Mouse (Mus musculus) limb, embryonic 11.5 days (tissue): ENCODE results near the gene Tbx10. TPM values are rescaled to one million over a fixed set of nuclear protein-coding genes. Genes with fewer than 3 reads are reported as not detected.
A peak's percentile ranks its signal among the peaks of the same experiment; 100 is the strongest.
"Not testable (repeated sequence)": the region's sequence is repeated elsewhere in the genome, so short reads cannot be mapped to it uniquely, and the experiment has no call there.

ENCODE experiments used
- ATAC-seq: fragments of 200-750 bp; cut with Nextera tagmentation; 2 replicates; pipeline ENCODE4 v1.8.0; 2017; ENCODE audit warnings: low read depth; ENCODE audit not compliant: insufficient number of reproducible peaks, low FRiP score, low TSS enrichment
- DNase-seq: peaks from one replicate; pipeline ENCODE4 v3.0.0-alpha.2; 2015; ENCODE audit warnings: low spot score
- H3K27ac ChIP-seq: fragments of 300-500 bp; sonication (generic); replicated peaks from 2 replicates; pipeline ENCODE4 v1.5.1; 2014; ENCODE audit warnings: low read depth, mild to moderate bottlenecking, low read length
- H3K27me3 ChIP-seq: fragments of 300-500 bp; sonication (generic); 2 replicates; pipeline ENCODE4 v1.6.1; 2014; ENCODE audit warnings: mild to moderate bottlenecking, low read length, mixed read lengths; ENCODE audit not compliant: control insufficient read depth, insufficient read depth
- H3K36me3 ChIP-seq: fragments of 300-500 bp; sonication (generic); 2 replicates; pipeline ENCODE4 v1.6.1; 2014; ENCODE audit warnings: mild to moderate bottlenecking, low read length, moderate library complexity, mixed read lengths; ENCODE audit not compliant: control insufficient read depth, insufficient read depth
- H3K4me1 ChIP-seq: fragments of 300-500 bp; sonication (generic); 2 replicates; pipeline ENCODE4 v1.6.1; 2014; ENCODE audit warnings: low read length, mixed read lengths; ENCODE audit not compliant: control insufficient read depth, insufficient read depth
- H3K4me2 ChIP-seq: fragments of 300-500 bp; sonication (generic); 2 replicates; pipeline ENCODE4 v1.6.1; 2014; ENCODE audit warnings: low read depth, mild to moderate bottlenecking, moderate library complexity; ENCODE audit not compliant: severe bottlenecking
- H3K4me3 ChIP-seq: fragments of 300-500 bp; sonication (generic); 2 replicates; pipeline ENCODE4 v1.5.1; 2014; ENCODE audit warnings: low read depth, low read length
- H3K9ac ChIP-seq: fragments of 300-500 bp; sonication (generic); 2 replicates; pipeline ENCODE4 v1.6.1; 2014; ENCODE audit warnings: mild to moderate bottlenecking, low read length
- H3K9me3 ChIP-seq: fragments of 300-500 bp; sonication (generic); 2 replicates; pipeline ENCODE4 v1.6.1; 2016; ENCODE audit warnings: low read length; ENCODE audit not compliant: control insufficient read depth
- WGBS: fragments of 180-500 bp; shearing (Covaris S2); extraction: QIAGEN DNeasy Blood & Tissue Kit; methylation state at CpG from one replicate; pipeline ENCODE4 v1.1.7; 2014; 5-methylcytosine and 5-hydroxymethylcytosine counted together
- polyA plus RNA-seq: library from polyadenylated mRNA; unstranded; fragments of >200 nt; fragmentation: Nextera tagmentation; extraction: Ambion mirVana; gene quantifications from 2 replicates; pipeline ENCODE4 v1.2.1, GENCODE M21; 2014

Tbx10 gene
- polyA plus RNA-seq, 1 experiment from 2014 or later: 0.08 TPM

- H3K4me1 ChIP-seq: no peaks in the 10 kb centered on the region
- 74% methylated on average over 14 of the region's 14 CpGs for WGBS
- H3K36me3 ChIP-seq: no peaks in the 10 kb centered on the region
- ATAC-seq (no peak), DNase-seq (no peak)
- no peak overlapping the region for H3K4me3 ChIP-seq
- no peaks in the 10 kb centered on the region for H3K27me3 ChIP-seq
- no peak overlapping the region for H3K9ac ChIP-seq
- no peak overlapping the region for H3K4me2 ChIP-seq
- no peaks in the 10 kb centered on the region; the same call in 1 of the 2 replicates for H3K9me3 ChIP-seq
- no peak overlapping the region for H3K27ac ChIP-seq
Observed at GRCm38 (mm10) chr19:4042124-4042523, 49.6 kb downstream of the Tbx10 start.

GRCm38 (mm10) chr19:4044109-4044508 is 51.6 kb downstream of the Tbx10 start:
- H3K4me3 ChIP-seq, H3K36me3 ChIP-seq, H3K9me3 ChIP-seq, H3K27me3 ChIP-seq, ATAC-seq, H3K4me1 ChIP-seq, H3K9ac ChIP-seq, H3K4me2 ChIP-seq, H3K27ac ChIP-seq, DNase-seq: not testable (repeated sequence)
- WGBS: 91% methylated on average over 5 of the region's 5 CpGs

DNA sequence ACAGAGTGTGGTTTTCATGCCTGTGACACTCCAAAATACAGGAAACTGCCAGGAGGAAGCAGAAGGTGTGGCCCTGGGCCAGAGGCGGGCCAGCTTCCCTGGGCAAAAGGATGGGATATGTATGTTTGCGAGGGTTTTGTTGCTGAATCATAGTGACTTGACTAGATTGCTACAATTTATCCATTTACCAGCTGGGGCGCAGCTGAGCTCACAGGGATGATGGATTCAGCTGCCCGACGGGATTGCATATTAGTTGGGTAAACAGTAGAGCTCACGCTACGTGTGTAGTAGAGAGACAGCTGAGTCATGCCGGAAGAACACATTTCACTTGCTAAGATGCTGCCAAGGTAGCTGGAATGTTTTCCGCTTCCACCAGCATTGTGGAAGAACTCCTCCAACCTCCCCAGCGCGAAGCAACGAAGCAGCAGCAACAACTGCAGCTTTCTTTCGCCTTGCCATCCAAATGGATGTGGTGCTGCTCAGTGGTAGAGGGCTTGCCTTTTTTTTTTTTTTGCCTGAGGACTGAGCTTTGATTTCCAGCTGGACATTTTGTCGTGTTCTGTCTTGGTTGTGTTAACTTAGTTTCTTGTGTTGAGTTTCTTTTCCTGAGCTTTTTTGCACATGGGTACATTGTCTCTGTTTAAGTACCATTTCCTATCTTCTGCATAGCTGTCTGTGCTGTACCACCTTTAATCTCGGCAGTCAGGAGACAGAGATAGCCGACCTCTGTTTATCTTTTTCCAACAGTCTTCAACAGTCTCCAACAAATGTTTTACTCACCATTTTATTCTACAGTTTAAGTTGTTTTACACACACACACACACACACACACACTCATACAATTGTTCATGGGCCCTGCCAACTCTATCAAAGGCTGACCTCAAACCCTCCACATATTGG is 53.7 kb downstream of the Tbx10 start, which contains the start of gene Gstp2:
Gene Gstp2, minus strand, starts transcription at position 58 of the 900 bp plus-strand sequence.
- DNase-seq (peak; percentile 38), ATAC-seq (no peak)
- Histone ChIP-seq H3K4me2 (no peak within 1 kb of the TSS), H3K27me3 (no peaks in the 10 kb centered on the region), H3K4me1 (no peaks in the 10 kb centered on the region), H3K4me3 (no peak within 1 kb of the TSS), H3K9ac (no peak within 1 kb of the TSS), H3K27ac (no peak within 1 kb of the TSS), H3K36me3 (no peaks in the 10 kb centered on the region), H3K9me3 (no peaks in the 10 kb centered on the region; the same call in 1 of the 2 replicates)
- WGBS: 64% methylated on average over 16 of the region's 16 CpGs

GRCm38 (mm10) chr19:4046866-4047254 is 54.3 kb downstream of the Tbx10 start:
- WGBS: 80% methylated on average over 8 of the region's 8 CpGs
- Histone ChIP-seq H3K27ac (no peak overlapping the region), H3K4me3 (no peak overlapping the region), H3K4me2 (no peak overlapping the region), H3K4me1 (no peaks in the 10 kb centered on the region), H3K9me3 (no peaks in the 10 kb centered on the region; the same call in 1 of the 2 replicates), H3K27me3 (no peaks in the 10 kb centered on the region), H3K9ac (no peak overlapping the region), H3K36me3 (no peaks in the 10 kb centered on the region)
- no peak for DNase-seq
- ATAC-seq: no peak

GRCm38 (mm10) chr19:4047859-4048258 is 55.3 kb downstream of the Tbx10 start:
- ATAC-seq: no peak
- no peak overlapping the region for H3K9ac ChIP-seq
- DNase-seq: peak; percentile 90

GRCm38 (mm10) chr19:4049069-4049468 is 56.5 kb downstream of the Tbx10 start:
- H3K36me3 ChIP-seq, H3K4me1 ChIP-seq, DNase-seq, ATAC-seq, H3K9me3 ChIP-seq, H3K4me2 ChIP-seq, H3K27me3 ChIP-seq, H3K27ac ChIP-seq, H3K9ac ChIP-seq, H3K4me3 ChIP-seq: not testable (repeated sequence)
- 82% methylated on average over 5 of the region's 5 CpGs for WGBS

More at GRCm38 (mm10) chr19:4047859-4048258, 55.3 kb downstream of the Tbx10 start:
- Histone ChIP-seq H3K36me3 (no peaks in the 10 kb centered on the region), H3K4me1 (no peaks in the 10 kb centered on the region), H3K27me3 (no peaks in the 10 kb centered on the region), H3K27ac (no peak overlapping the region), H3K4me2 (no peak overlapping the region), H3K4me3 (no peak overlapping the region), H3K9me3 (no peaks in the 10 kb centered on the region; the same call in 1 of the 2 replicates)
- WGBS: 18% methylated on average over 4 of the region's 4 CpGs

Other genes with a start within 250 kb of the Tbx10 start
- gene Kmt5b, start 225.3 kb upstream of the Tbx10 start, polyA plus RNA-seq: 25.3 and 30.6 TPM in 2 replicates
- gene Chka, start 141.0 kb upstream of the Tbx10 start, polyA plus RNA-seq: 47.3 and 47.7 TPM in 2 replicates
- 27.3 and 28.8 TPM in 2 replicates for gene Tcirg1, start 85.6 kb upstream of the Tbx10 start, polyA plus RNA-seq
- 259 and 263 TPM in 2 replicates for gene Ndufs8, start 80.0 kb upstream of the Tbx10 start, polyA plus RNA-seq
- gene Aldh3b1, start 62.9 kb upstream of the Tbx10 start, polyA plus RNA-seq: 0.47 and 0.67 TPM in 2 replicates
- 6.0 and 7.1 TPM in 2 replicates for gene Unc93b1, start 57.6 kb upstream of the Tbx10 start, polyA plus RNA-seq
- gene Aldh3b3, start 34.1 kb upstream of the Tbx10 start, polyA plus RNA-seq: not detected in 2 replicates
- gene Aldh3b2, start 20.4 kb upstream of the Tbx10 start, polyA plus RNA-seq: 2.6 TPM in 2 replicates
- 3.3 and 4.3 TPM in 2 replicates for gene Acy3, start 6.2 kb upstream of the Tbx10 start, polyA plus RNA-seq
- gene Nudt8, start 7.8 kb downstream of the Tbx10 start, polyA plus RNA-seq: 29.7 and 32.6 TPM in 2 replicates
- gene Gm49405, start 7.9 kb downstream of the Tbx10 start, polyA plus RNA-seq: 2.5 TPM in 2 replicates
- gene Doc2g, start 10.6 kb downstream of the Tbx10 start, polyA plus RNA-seq: 4.1 TPM in 2 replicates
- gene Ndufv1, start 20.1 kb downstream of the Tbx10 start, polyA plus RNA-seq: 198 and 208 TPM in 2 replicates
- 437 and 462 TPM in 2 replicates for gene Gstp1, start 45.2 kb downstream of the Tbx10 start, polyA plus RNA-seq
- 1.1 TPM in 2 replicates for gene Gstp2, start 53.3 kb downstream of the Tbx10 start, polyA plus RNA-seq
- gene Gstp3, start 66.8 kb downstream of the Tbx10 start, polyA plus RNA-seq: 0.23 TPM in 1 of 2 replicates, not detected in the other
- not detected in 2 replicates for gene Cabp2, start 88.8 kb downstream of the Tbx10 start, polyA plus RNA-seq
- 77.5 and 81.6 TPM in 2 replicates for gene Cdk2ap2, start 104.4 kb downstream of the Tbx10 start, polyA plus RNA-seq
- 4.8 and 5.8 TPM in 2 replicates for gene Pitpnm1, start 107.2 kb downstream of the Tbx10 start, polyA plus RNA-seq
- 91.2 and 93.7 TPM in 2 replicates for gene Aip, start 133.1 kb downstream of the Tbx10 start, polyA plus RNA-seq
- gene Gpr152, start 147.0 kb downstream of the Tbx10 start, polyA plus RNA-seq: not detected in 2 replicates
- not detected in 2 replicates for gene Cabp4, start 151.3 kb downstream of the Tbx10 start, polyA plus RNA-seq
- 116 and 124 TPM in 2 replicates for gene Coro1b, start 155.9 kb downstream of the Tbx10 start, polyA plus RNA-seq
- gene Ptprcap, start 160.9 kb downstream of the Tbx10 start, polyA plus RNA-seq: 1.1 and 1.5 TPM in 2 replicates
- 44.7 and 48.9 TPM in 2 replicates for gene Rps6kb2, start 170.6 kb downstream of the Tbx10 start, polyA plus RNA-seq
- gene Carns1, start 182.7 kb downstream of the Tbx10 start, polyA plus RNA-seq: 2.1 TPM in 2 replicates
- 0.89 and 1.2 TPM in 2 replicates for gene Tbc1d10c, start 198.5 kb downstream of the Tbx10 start, polyA plus RNA-seq
- 952 and 995 TPM in 2 replicates for gene Ppp1ca, start 199.3 kb downstream of the Tbx10 start, polyA plus RNA-seq
- 52.5 and 54.9 TPM in 2 replicates for gene Rad9a, start 208.9 kb downstream of the Tbx10 start, polyA plus RNA-seq
- gene Clcf1, start 221.5 kb downstream of the Tbx10 start, polyA plus RNA-seq: 5.0 and 7.4 TPM in 2 replicates
- gene AC109138.7, start 221.6 kb downstream of the Tbx10 start, polyA plus RNA-seq: not detected in 2 replicates
- 11.5 and 12.6 TPM in 2 replicates for gene Pold4, start 239.1 kb downstream of the Tbx10 start, polyA plus RNA-seq